ENCODE assay signal across 9 mouse cellular contexts in genomic region chr17:71064463-71065014, GRCm38 (mm10).
DNase-seq lines count a peak whose midpoint lies in the region; ATAC-seq and TF ChIP-seq lines count a peak whose summit lies in the region.
"Had no signal": no experiment of that assay in that cellular context is flagged by ENCODE, and none has a peak within 500 bp of the region (broad histone marks: within the 10 kb centered on the region; RNA-seq: fewer than 3 reads in every experiment).

No protein-coding gene starts in this region.

- H3K9me3 ChIP-seq in G1E (replicated peaks) = no peaks in the 10 kb centered on the region
- H3K9me3 ChIP-seq: heart, embryonic 13.5 days; limb, embryonic 15.5 days had no signal

- H3K36me3 ChIP-seq in G1E (replicated peaks) = no peaks in the 10 kb centered on the region
- H3K36me3 ChIP-seq: limb, embryonic 15.5 days had no signal

- H3K4me1 ChIP-seq in G1E (ENCODE audit: insufficient read depth, low read depth, low read length) = peaks cover 7% of the 10 kb centered on the region
- H3K4me1 ChIP-seq: limb, embryonic 15.5 days had no signal

- peaks cover 13% of the 10 kb centered on the region for H3K27me3 ChIP-seq in G1E (ENCODE audit: insufficient read depth, low read length)
- H3K27me3 ChIP-seq: heart, embryonic 13.5 days; limb, embryonic 15.5 days had no signal

- no peak for ATAC-seq in G1E (ENCODE audit: extremely low read depth, insufficient number of reproducible peaks, low FRiP score, poor library complexity, severe bottlenecking)

- peak; percentile 91 for TF ChIP-seq CTCF in layer of hippocampus, adult 2 months (conservative IDR thresholded peaks at IDR 0.05)
- peak; percentile 34; the same call in 1 of the 2 replicates for TF ChIP-seq CTCF in G1E (IDR thresholded peaks at IDR 0.05; ENCODE audit: low read depth, low read length)

- DNase-seq in layer of hippocampus, adult 2 months (ENCODE audit: low spot score in 2 of 2) = peak in 1 of 2 experiments; percentile 24
- DNase-seq in layer of hippocampus, adult 11-12 months (ENCODE audit: low spot score) = no peak
- DNase-seq in G1E (ENCODE audit: low spot score) = peak; percentile 21
- peak; percentile 58 for DNase-seq in c-Kit-positive CD71-positive TER-119-positive erythroid progenitor cells, embryonic 14.5 days (ENCODE audit: low spot score)
- peak; percentile 69 for DNase-seq in naive thymus-derived CD4-positive, alpha-beta T cell, adult 2 months (ENCODE audit: low read depth)
- no peak for DNase-seq in layer of hippocampus, postnatal 10 days (ENCODE audit: low spot score in 2 of 2)
- DNase-seq in spleen, postnatal 36 days (ENCODE audit: low spot score in 2 of 2) = no peak

- H3K27ac ChIP-seq in layer of hippocampus, adult 2 months = no peak overlapping the region
- H3K27ac ChIP-seq: heart, embryonic 13.5 days; limb, embryonic 15.5 days had no signal

- peak overlapping the region; percentile 38; the same call in 1 of the 2 replicates for H3K4me3 ChIP-seq in layer of hippocampus, adult 2 months
- no peak overlapping the region for H3K4me3 ChIP-seq in G1E (ENCODE audit: low read depth, low read length)
- H3K4me3 ChIP-seq: heart, embryonic 13.5 days; limb, embryonic 15.5 days had no signal

Comparison
In these comparisons a context has a peak if more than half of its experiments do, and no peak if none do; other contexts are left out.
1. DNase-seq: peak in G1E (single experiment), c-Kit-positive CD71-positive TER-119-positive erythroid progenitor cells, embryonic 14.5 days (single experiment) and naive thymus-derived CD4-positive, alpha-beta T cell, adult 2 months (single experiment); none in layer of hippocampus, adult 11-12 months (single experiment), layer of hippocampus, postnatal 10 days (0 of 2) and spleen, postnatal 36 days (0 of 2).